Mouse (Mus musculus): ENCODE results near the gene Nlrp9b. TPM values are rescaled to one million over a fixed set of nuclear protein-coding genes. Genes with fewer than 3 reads are reported as not detected.
"Not testable (repeated sequence)": the region's sequence is repeated elsewhere in the genome, so short reads cannot be mapped to it uniquely, and the experiment has no call there.

The Nlrp9b gene
- total and polyA plus RNA-seq, 3 experiments, result not detected

DNA sequence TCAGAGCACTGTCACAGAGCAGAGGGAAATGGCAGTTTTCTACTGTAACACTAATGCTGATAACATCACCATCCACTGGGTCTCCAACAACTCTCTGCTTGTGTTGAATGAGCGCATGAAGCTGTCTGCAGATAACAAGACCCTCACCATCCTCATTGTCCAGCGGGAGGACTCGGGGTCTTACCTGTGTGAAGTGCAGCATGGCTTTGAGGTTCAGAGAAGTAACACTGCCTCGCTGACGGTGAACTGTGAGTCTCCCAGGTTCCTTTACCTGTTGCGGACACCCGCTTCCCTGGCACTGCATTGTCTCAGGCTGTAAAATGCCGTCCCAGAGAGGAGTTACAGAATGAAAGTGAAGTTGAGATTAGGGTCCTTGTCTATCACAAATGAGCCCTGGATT, 21.1 kb upstream of the Nlrp9b start:
- no peaks in the 10 kb centered on the region for H3K4me1 ChIP-seq (ENCODE audit: control insufficient read depth in 1 of 2, insufficient read depth in 2 of 2, low read length in 2 of 2)
- H3K27me3 ChIP-seq (ENCODE audit: control insufficient read depth in 1 of 2, insufficient read depth in 2 of 2, low read length in 2 of 2), result no peaks in the 10 kb centered on the region
- no peak overlapping the region for H3K27ac ChIP-seq (ENCODE audit: control insufficient read depth, low read depth, low read length)
- no peak for TF ChIP-seq MYC (IDR thresholded peaks at IDR 0.05; ENCODE audit: low read depth, low read length)
- TF ChIP-seq UBTF (IDR thresholded peaks at IDR 0.05; ENCODE audit: borderline replicate concordance, insufficient read depth, low read depth, low read length), result no peak
- TF ChIP-seq TBP (IDR thresholded peaks at IDR 0.05; ENCODE audit: low read depth, low read length), result no peak
- TF ChIP-seq NELFE (IDR thresholded peaks at IDR 0.05; ENCODE audit: low read depth, low read length), result no peak
- no peak for TF ChIP-seq EP300 (IDR thresholded peaks at IDR 0.05; ENCODE audit: low read depth in 1 of 2, low read length in 2 of 2)
- no peak for TF ChIP-seq RCOR1 (IDR thresholded peaks at IDR 0.05; ENCODE audit: low read depth, low read length)
- no peak for TF ChIP-seq GABPA (IDR thresholded peaks at IDR 0.05; ENCODE audit: low read depth, low read length)
- TF ChIP-seq ETS1 (IDR thresholded peaks at IDR 0.05; ENCODE audit: low read depth, low read length), result no peak
- H3K79me2 ChIP-seq (ENCODE audit: control insufficient read depth, insufficient read depth, low read length, poor library complexity), result no peaks in the 10 kb centered on the region
- no peak overlapping the region for H3K9ac ChIP-seq (ENCODE audit: control insufficient read depth, low read depth, low read length, poor library complexity, severe bottlenecking)
- no peaks in the 10 kb centered on the region for H3K9me3 ChIP-seq (replicated peaks; ENCODE audit: insufficient read depth, low read length)
- no peak overlapping the region for H3K4me3 ChIP-seq (ENCODE audit: control insufficient read depth in 1 of 2, insufficient read depth in 1 of 2, low read depth in 2 of 2, low read length in 2 of 2)
- H3K36me3 ChIP-seq (ENCODE audit: control insufficient read depth in 1 of 2, insufficient read depth in 2 of 2, low read length in 2 of 2), result no peaks in the 10 kb centered on the region
- DNase-seq (ENCODE audit: low read depth, low spot score), result no peak

DNA sequence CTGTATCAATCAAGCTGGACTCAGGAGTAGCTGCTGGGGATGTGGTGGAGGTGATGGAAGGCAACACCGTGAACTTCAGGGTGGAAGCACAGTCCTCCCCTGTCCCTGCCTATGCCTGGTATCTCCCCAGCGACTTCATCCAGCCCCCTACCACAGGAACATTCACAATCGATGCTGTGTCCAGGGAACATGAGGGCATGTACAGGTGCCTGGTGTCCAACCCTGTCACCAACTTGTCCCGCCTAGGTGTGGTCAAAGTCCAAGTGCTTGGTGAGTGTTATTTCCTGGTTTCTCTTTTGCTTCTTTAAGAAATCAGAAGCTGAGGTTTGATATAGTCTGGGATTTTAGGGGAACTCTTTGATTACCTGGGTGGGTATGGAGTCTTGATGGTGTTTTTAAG, 19.7 kb upstream of the Nlrp9b start:
- H3K4me1 ChIP-seq (ENCODE audit: control insufficient read depth in 1 of 2, insufficient read depth in 2 of 2, low read length in 2 of 2), result no peaks in the 10 kb centered on the region
- H3K36me3 ChIP-seq (ENCODE audit: control insufficient read depth in 1 of 2, insufficient read depth in 2 of 2, low read length in 2 of 2), result no peaks in the 10 kb centered on the region
- no peak overlapping the region for H3K4me3 ChIP-seq (ENCODE audit: control insufficient read depth in 1 of 2, insufficient read depth in 1 of 2, low read depth in 2 of 2, low read length in 2 of 2)
- DNase-seq (ENCODE audit: low read depth, low spot score), result no peak
- H3K9me3 ChIP-seq (replicated peaks; ENCODE audit: insufficient read depth, low read length), result no peaks in the 10 kb centered on the region
- H3K27ac ChIP-seq (ENCODE audit: control insufficient read depth, low read depth, low read length), result no peak overlapping the region
- no peaks in the 10 kb centered on the region for H3K27me3 ChIP-seq (ENCODE audit: control insufficient read depth in 1 of 2, insufficient read depth in 2 of 2, low read length in 2 of 2)
- no peak overlapping the region for H3K9ac ChIP-seq (ENCODE audit: control insufficient read depth, low read depth, low read length, poor library complexity, severe bottlenecking)
- H3K79me2 ChIP-seq (ENCODE audit: control insufficient read depth, insufficient read depth, low read length, poor library complexity), result no peaks in the 10 kb centered on the region
- TF ChIP-seq SIN3A (IDR thresholded peaks at IDR 0.05; ENCODE audit: low read length), result no peak
- TF ChIP-seq JUND (IDR thresholded peaks at IDR 0.05; ENCODE audit: low read depth, low read length), result no peak
- TF ChIP-seq CTCF (IDR thresholded peaks at IDR 0.05 in 2 of 3, conservative IDR thresholded peaks at IDR 0.05 in 1 of 3; ENCODE audit: control insufficient read depth in 1 of 3, insufficient read depth in 1 of 3, low read depth in 2 of 3, low read length in 3 of 3, poor library complexity in 1 of 3, severe bottlenecking in 1 of 3), result no peak
- TF ChIP-seq KAT2A (conservative IDR thresholded peaks at IDR 0.05; ENCODE audit: low read depth, low read length), result no peak
- no peak for TF ChIP-seq MYB (IDR thresholded peaks at IDR 0.05; ENCODE audit: low read depth, low read length)
- TF ChIP-seq UBTF (IDR thresholded peaks at IDR 0.05; ENCODE audit: borderline replicate concordance, insufficient read depth, low read depth, low read length), result no peak
- TF ChIP-seq MAZ (IDR thresholded peaks at IDR 0.05; ENCODE audit: low read depth, low read length), result no peak
- TF ChIP-seq POLR2A (IDR thresholded peaks at IDR 0.05; ENCODE audit: control insufficient read depth in 1 of 2, insufficient read depth in 1 of 2, low read depth in 1 of 2, low read length in 2 of 2, poor library complexity in 1 of 2), result no peak
- TF ChIP-seq CHD1 (IDR thresholded peaks at IDR 0.05; ENCODE audit: low read depth, low read length), result no peak
- no peak for TF ChIP-seq RCOR1 (IDR thresholded peaks at IDR 0.05; ENCODE audit: low read depth, low read length)
- no peak for TF ChIP-seq HCFC1 (IDR thresholded peaks at IDR 0.05; ENCODE audit: low read depth, low read length)

DNA sequence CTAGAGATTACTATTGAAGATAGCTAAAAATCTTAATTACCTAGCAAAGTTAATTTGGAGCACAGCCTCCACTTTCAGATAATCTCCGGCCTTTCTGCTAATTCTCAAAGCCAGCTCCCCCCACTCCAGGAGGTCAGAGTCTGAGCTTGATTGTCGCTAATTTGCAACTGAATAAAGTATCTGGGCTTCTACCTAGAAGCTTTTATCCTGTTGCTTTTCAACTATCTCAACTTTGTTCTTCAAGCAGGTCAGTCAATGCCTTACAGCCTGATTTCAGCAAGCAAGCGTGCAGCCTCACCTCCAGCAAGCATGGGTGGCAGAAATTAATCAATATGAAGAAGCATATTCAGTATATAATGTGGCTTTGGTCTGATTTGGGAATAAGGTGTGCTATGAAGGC, 5.5 kb downstream of the Nlrp9b start:
- not testable (repeated sequence) for DNase-seq (ENCODE audit: low read depth, low spot score); H3K36me3 ChIP-seq (ENCODE audit: control insufficient read depth in 1 of 2, insufficient read depth in 2 of 2, low read length in 2 of 2); H3K4me1 ChIP-seq (ENCODE audit: control insufficient read depth in 1 of 2, insufficient read depth in 2 of 2, low read length in 2 of 2); H3K4me3 ChIP-seq (ENCODE audit: control insufficient read depth in 1 of 2, insufficient read depth in 1 of 2, low read depth in 2 of 2, low read length in 2 of 2); H3K9ac ChIP-seq (ENCODE audit: control insufficient read depth, low read depth, low read length, poor library complexity, severe bottlenecking); H3K9me3 ChIP-seq (replicated peaks; ENCODE audit: insufficient read depth, low read length); H3K27me3 ChIP-seq (ENCODE audit: control insufficient read depth in 1 of 2, insufficient read depth in 2 of 2, low read length in 2 of 2); H3K79me2 ChIP-seq (ENCODE audit: control insufficient read depth, insufficient read depth, low read length, poor library complexity); H3K27ac ChIP-seq (ENCODE audit: control insufficient read depth, low read depth, low read length)
